Mouse (Mus musculus) neural tube, embryonic 14.5 days (tissue): ENCODE measurements around the gene Kif24. TPM values are rescaled to one million over a fixed set of nuclear protein-coding genes. Genes with fewer than 3 reads are reported as not detected.

ENCODE experiments used
- ATAC-seq: fragments of 200-750 bp; cut with Nextera tagmentation; 2 replicates; pipeline ENCODE4 v1.8.0; 2017; ENCODE audit warnings: low read depth, mild to moderate bottlenecking, moderate TSS enrichment, moderate library complexity
- H3K27ac ChIP-seq: fragments of 300-500 bp; sonication (generic); 2 replicates; pipeline ENCODE4 v1.5.1; 2014; ENCODE audit warnings: low read depth, mild to moderate bottlenecking, control low read depth, low read length, moderate library complexity, mixed read lengths
- H3K27me3 ChIP-seq: fragments of 300-500 bp; sonication (generic); 2 replicates; pipeline ENCODE4 v1.6.1; 2014; ENCODE audit warnings: low read length; ENCODE audit not compliant: control insufficient read depth, insufficient read depth
- H3K36me3 ChIP-seq: fragments of 300-500 bp; sonication (generic); 2 replicates; pipeline ENCODE4 v1.6.1; 2014; ENCODE audit warnings: low read length, mixed read lengths; ENCODE audit not compliant: control insufficient read depth, insufficient read depth
- H3K4me1 ChIP-seq: fragments of 300-500 bp; sonication (generic); 2 replicates; pipeline ENCODE4 v1.6.1; 2014; ENCODE audit warnings: low read length; ENCODE audit not compliant: control insufficient read depth, insufficient read depth
- H3K4me2 ChIP-seq: fragments of 300-500 bp; sonication (generic); 2 replicates; pipeline ENCODE4 v1.6.1; 2014; ENCODE audit warnings: mild to moderate bottlenecking, low read depth, low read length, control low read depth
- H3K4me3 ChIP-seq: fragments of 300-500 bp; sonication (generic); 2 replicates; pipeline ENCODE4 v1.5.1; 2014; ENCODE audit warnings: low read depth, low read length, control low read depth, mixed read lengths
- H3K9ac ChIP-seq: fragments of 300-500 bp; sonication (generic); replicated peaks from 2 replicates; pipeline ENCODE4 v1.6.1; 2014; ENCODE audit warnings: low read depth, mild to moderate bottlenecking, control low read depth, low read length, mixed read lengths
- H3K9me3 ChIP-seq: fragments of 300-500 bp; sonication (generic); 2 replicates; pipeline ENCODE4 v1.6.1; 2016; ENCODE audit warnings: low read length; ENCODE audit not compliant: control insufficient read depth
- WGBS: fragments of 180-500 bp; shearing (Covaris S2); extraction: QIAGEN DNeasy Blood & Tissue Kit; methylation state at CpG from one replicate; pipeline ENCODE4 v1.1.7; 2014; 5-methylcytosine and 5-hydroxymethylcytosine counted together
- polyA plus RNA-seq: library from polyadenylated mRNA; unstranded; fragments of >200 nt; fragmentation: Nextera tagmentation; extraction: Ambion mirVana; gene quantifications from 2 replicates; pipeline ENCODE4 v1.2.1, GENCODE M21; 2014

The Kif24 gene
- polyA plus RNA-seq: 2.1 and 2.3 TPM in 2 replicates

DNA sequence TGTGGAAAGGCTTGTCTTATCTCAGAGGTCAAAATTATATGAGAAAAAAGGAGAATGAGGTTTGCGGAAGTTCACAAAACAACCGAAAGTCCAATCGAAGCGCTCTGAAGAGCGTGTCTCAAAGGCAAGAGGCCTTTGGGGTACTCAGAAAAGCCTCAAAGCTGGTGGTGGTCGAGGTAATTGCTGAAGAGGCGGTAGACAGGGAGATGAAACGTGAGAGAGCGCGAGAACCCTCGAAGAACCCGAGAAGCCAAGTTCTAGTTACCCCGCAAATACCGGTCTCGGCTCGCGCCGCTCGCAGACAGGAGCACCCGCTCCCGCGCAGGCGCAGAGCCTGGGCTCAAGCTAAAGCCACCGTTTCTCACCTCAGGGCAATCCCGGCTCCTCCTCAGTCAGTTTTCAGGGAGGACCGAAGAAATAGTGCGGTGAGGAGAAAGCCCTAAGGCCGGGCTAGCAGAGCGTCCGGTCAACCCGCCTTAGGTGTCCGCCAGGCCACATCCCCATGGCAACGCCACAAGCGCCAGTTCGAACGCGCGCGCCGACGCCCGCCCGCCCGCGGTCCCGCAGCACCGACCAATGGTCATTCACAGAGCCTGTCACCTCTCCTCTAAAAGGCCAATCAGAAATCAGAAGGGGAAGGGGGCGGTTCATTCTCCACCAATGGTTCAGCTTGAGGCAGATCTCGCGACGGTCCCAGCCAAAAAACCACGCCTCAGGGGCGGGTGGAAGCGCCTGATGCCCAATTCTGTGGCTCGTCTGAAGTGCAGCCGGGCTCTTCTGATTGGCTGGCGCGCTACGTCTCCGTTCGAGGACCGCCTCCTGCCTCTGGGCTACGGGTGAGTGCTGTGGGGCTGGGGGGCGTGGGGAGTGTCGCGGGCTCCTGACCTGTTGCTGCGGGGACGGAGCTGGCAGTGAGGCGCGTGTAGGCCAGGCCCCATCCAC, at the start of gene Kif24, which contains the start of gene Nudt2:
Gene Kif24 (minus strand): TSS at position 543 of the 942 bp plus-strand sequence.
Gene Nudt2 (plus strand): TSS at position 807 of the 942 bp plus-strand sequence.
- no peaks in the 10 kb centered on the region for H3K36me3 ChIP-seq

DNA sequence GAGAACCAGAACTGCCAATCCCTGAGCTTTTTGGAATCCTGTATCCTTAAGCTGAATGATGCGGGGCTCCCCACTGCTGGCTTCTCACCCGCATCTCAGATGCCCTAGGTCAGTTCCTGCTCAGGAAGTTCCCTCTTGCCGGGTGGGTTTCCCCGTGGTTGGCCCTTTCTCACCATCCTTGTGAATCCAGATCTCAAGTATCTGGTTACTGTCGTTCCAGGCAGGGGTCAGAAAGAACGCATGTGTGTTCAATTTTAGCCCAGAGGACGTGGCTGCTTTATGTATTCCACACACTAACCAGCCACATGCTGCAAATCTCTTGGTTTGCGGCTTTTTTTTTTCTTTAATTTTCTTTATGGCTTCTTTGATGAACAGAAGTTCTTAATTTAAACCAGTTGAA, 49.0 kb upstream of the Kif24 start:
- Histone ChIP-seq H3K36me3 (no peaks in the 10 kb centered on the region), H3K4me2 (no peak overlapping the region), H3K9me3 (no peaks in the 10 kb centered on the region), H3K4me3 (no peak overlapping the region), H3K9ac (no peak overlapping the region), H3K4me1 (0 out of 2 replicates have a peak, but pooled peaks cover 4% of the 10 kb centered on the region), H3K27me3 (no peaks in the 10 kb centered on the region), H3K27ac (no peak overlapping the region)
- ATAC-seq: no peak
- WGBS: 31% methylated on average over 8 of the region's 8 CpGs

More for the DNA sequence above, at the start of gene Kif24, which contains the start of gene Nudt2:
- Histone ChIP-seq H3K9me3 (no peaks in the 10 kb centered on the region), H3K4me2 (peak within 1 kb of the TSS; percentile 61), H3K4me3 (peak within 1 kb of the TSS; percentile 66), H3K27me3 (no peaks in the 10 kb centered on the region), H3K27ac (peak within 1 kb of the TSS; percentile 35; the same call in 1 of the 2 replicates), H3K9ac (peak within 1 kb of the TSS; percentile 53), H3K4me1 (peaks cover 4% of the 10 kb centered on the region; the same call in 1 of the 2 replicates)
- peak; percentile 98 for ATAC-seq
- under 1% methylated on average over 70 of the region's 70 CpGs for WGBS

DNA sequence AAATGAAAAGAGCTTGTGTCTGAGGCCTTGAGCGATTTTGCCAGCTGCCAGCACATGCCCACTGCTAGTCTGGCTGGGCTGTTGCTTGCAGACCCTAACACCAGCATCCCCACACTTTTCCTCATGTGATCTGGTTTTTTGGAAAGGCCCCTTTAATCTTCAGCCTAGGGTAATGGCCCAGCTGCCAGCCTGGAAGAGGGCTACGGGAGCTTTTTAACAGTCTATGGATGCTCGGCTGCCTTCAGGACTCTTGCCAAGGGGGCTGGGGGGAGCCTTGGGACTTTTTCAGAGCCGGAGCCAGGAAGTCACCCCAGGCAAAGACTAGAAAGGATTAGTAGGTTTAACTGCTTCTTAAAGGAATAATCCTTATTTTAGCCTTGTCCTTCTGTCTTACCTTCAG, 48.6 kb upstream of the Kif24 start:
- no peak overlapping the region for H3K9ac ChIP-seq
- 25% methylated on average over 4 of the region's 4 CpGs for WGBS
- no peak overlapping the region for H3K4me2 ChIP-seq
- no peak overlapping the region for H3K4me3 ChIP-seq
- H3K27me3 ChIP-seq: no peaks in the 10 kb centered on the region
- ATAC-seq: peak; percentile 53; the same call in 1 of the 2 replicates
- no peak overlapping the region for H3K27ac ChIP-seq
- no peaks in the 10 kb centered on the region for H3K36me3 ChIP-seq
- no peaks in the 10 kb centered on the region for H3K9me3 ChIP-seq
- H3K4me1 ChIP-seq: 0 out of 2 replicates have a peak, but pooled peaks cover 4% of the 10 kb centered on the region

DNA sequence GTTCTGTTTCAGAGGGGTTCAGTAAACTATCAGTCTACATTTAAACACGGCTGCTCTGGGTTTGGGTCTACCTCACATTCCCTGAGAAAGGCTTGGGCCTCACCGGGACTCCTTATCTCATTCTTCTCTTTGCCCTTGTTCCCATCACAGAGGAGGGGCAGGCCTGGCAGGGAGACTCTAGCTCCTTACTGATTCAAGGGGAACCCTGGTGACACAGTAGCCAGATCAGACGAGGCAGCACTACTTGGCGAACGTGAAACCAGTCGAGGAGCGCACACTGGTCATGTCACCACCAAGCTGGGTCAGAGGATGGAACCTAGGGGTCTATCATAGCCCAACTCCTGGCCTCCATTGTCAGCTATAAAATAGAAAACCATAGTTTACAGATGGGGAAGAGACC, 43.3 kb upstream of the Kif24 start:
- Histone ChIP-seq H3K9me3 (no peaks in the 10 kb centered on the region), H3K27me3 (no peaks in the 10 kb centered on the region), H3K9ac (no peak overlapping the region), H3K27ac (no peak overlapping the region), H3K4me3 (no peak overlapping the region), H3K4me1 (peaks cover 10% of the 10 kb centered on the region; the same call in 1 of the 2 replicates), H3K4me2 (peak overlapping the region; percentile 78; the same call in 1 of the 2 replicates), H3K36me3 (no peaks in the 10 kb centered on the region)
- ATAC-seq: no peak
- WGBS: 47% methylated on average over 7 of the region's 7 CpGs

- Histone ChIP-seq H3K27me3 (no peaks in the 10 kb centered on the region), H3K27ac (peak overlapping the region; percentile 24), H3K4me1 (peaks cover 12% of the 10 kb centered on the region; the same call in 1 of the 2 replicates), H3K4me3 (peak overlapping the region; percentile 35), H3K4me2 (peak overlapping the region; percentile 78), H3K9me3 (no peaks in the 10 kb centered on the region), H3K36me3 (no peaks in the 10 kb centered on the region), H3K9ac (peak overlapping the region; percentile 66)
- 2% methylated on average over 22 of the region's 22 CpGs for WGBS
- ATAC-seq: peak; percentile 4
These were observed 42.7 kb upstream of the Kif24 start for GRCm38 (mm10) chr4:41507326-41507924.

DNA sequence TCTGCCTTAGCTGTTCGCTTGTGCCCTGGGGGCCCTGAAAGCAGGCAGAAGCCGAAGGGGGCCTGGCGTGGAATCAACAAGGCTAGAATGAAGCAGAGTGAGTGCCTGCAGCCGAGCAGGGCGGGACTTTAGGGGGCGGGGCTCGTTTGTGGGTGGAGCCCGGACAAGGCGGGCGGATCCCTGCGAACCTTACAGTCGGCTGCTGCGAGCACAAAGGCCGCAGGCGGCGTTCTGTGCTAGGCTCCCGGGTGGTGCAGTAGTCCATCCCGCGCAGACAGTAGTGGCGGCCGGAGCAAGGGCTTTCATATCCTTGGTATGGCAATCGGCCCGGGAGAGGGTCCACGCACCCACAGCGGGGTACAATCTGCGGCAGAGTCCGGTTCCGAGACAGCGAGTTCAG, 42.2 kb upstream of the Kif24 start:
- ATAC-seq: peak; percentile 78
- peak overlapping the region; percentile 35 for H3K4me3 ChIP-seq
- H3K27me3 ChIP-seq: no peaks in the 10 kb centered on the region
- peak overlapping the region; percentile 24 for H3K27ac ChIP-seq
- H3K9me3 ChIP-seq: no peaks in the 10 kb centered on the region
- H3K9ac ChIP-seq: peak overlapping the region; percentile 66
- 0% methylated on average over 29 of the region's 29 CpGs for WGBS
- H3K4me1 ChIP-seq: peaks cover 15% of the 10 kb centered on the region; the same call in 1 of the 2 replicates
- H3K4me2 ChIP-seq: peak overlapping the region; percentile 78
- H3K36me3 ChIP-seq: no peaks in the 10 kb centered on the region

- Histone ChIP-seq H3K9ac (no peak overlapping the region), H3K27ac (no peak overlapping the region), H3K4me3 (no peak overlapping the region), H3K36me3 (no peaks in the 10 kb centered on the region), H3K27me3 (no peaks in the 10 kb centered on the region; the same call in 1 of the 2 replicates), H3K4me1 (peaks cover 15% of the 10 kb centered on the region; the same call in 1 of the 2 replicates), H3K4me2 (peak overlapping the region; percentile 78; the same call in 1 of the 2 replicates), H3K9me3 (no peaks in the 10 kb centered on the region)
- ATAC-seq: no peak
- 10% methylated on average over 13 of the region's 13 CpGs for WGBS
These were observed 41.5 kb upstream of the Kif24 start for GRCm38 (mm10) chr4:41506156-41506555.

DNA sequence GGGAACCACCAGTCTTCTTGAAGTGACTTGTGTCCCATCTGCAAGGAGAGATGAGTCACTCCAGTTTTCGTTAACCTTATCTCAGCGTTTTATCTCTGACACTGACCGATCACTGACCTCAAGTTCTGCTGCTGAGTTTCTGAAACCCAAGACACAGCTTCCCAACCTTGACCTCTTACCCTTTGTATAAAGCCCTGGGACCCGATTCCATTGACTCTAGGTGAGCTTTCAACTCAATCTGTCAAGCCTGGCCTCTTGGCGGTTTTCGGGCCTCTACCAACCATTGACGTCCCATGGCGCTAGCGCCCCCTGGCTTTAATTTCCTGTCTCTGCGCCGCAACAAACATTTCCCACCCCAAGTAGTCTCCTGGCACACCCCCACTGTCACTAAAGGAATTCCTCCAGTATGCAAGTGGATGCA, 40.5 kb upstream of the Kif24 start:
- no peak overlapping the region for H3K4me2 ChIP-seq

More for the DNA sequence above, 40.5 kb upstream of the Kif24 start:
- Histone ChIP-seq H3K36me3 (no peaks in the 10 kb centered on the region), H3K9me3 (no peaks in the 10 kb centered on the region), H3K27me3 (peaks cover 3% of the 10 kb centered on the region; the same call in 1 of the 2 replicates), H3K9ac (no peak overlapping the region), H3K27ac (no peak overlapping the region), H3K4me1 (peaks cover 15% of the 10 kb centered on the region; the same call in 1 of the 2 replicates), H3K4me3 (no peak overlapping the region)
- no peak for ATAC-seq
- 51% methylated on average over 11 of the region's 11 CpGs for WGBS
